Mouse (Mus musculus): Measurements from ENCODE around the gene Gm2056. TPM values are rescaled to one million over a fixed set of nuclear protein-coding genes. Genes with fewer than 3 reads are reported as not detected.

Gm2056 gene
- polyA plus RNA-seq (2021; fragmentation: Nextera tagmentation) = not detected in 2 replicates
- long read RNA-seq, experiment 1 = 0 reads
- long read RNA-seq, experiment 2 = 0 reads

DNA sequence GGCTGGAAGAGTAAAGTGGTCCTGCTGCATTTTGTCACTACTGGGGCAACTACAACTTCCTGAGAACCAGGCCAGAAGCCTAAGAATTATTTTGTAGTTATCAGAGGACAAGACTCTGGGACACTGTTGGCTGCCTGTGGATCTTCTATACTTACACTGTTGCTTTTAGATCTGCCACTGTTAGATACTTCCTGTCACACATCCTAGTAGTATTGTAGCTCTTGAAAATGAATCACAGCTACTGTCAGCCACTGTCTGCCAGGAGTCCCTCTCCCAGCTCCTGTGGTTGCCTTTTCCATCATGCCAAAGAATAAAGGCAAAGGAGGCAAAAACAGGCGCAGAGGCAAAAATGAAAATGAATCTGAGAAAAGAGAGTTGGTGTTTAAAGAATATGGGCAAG is at the start of gene Gm2056:
Gene Gm2056, plus strand, starts transcription at position 301 of the 400 bp plus-strand sequence.

DNA sequence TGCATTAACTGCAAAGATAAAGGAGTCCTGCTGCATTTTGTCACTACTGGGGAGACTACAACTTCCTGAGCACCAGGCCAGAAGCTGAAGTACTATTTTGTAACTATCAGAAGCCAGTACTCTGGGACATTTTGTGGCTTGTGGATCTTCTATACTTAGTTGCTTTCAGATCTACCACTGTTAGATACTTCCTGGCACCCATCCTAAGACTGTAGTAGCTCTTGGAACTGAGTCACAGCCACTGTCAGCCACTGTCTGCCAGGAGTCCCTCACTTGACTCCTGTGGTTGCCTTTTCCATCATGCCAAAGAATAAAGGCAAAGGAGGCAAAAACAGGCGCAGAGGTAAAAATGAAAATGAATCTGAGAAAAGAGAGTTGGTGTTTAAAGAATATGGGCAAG is 15.3 kb upstream of the Gm2056 start, which contains the start of gene Gm2075:
Gene Gm2075, plus strand, starts transcription at position 301 of the 400 bp plus-strand sequence.

DNA sequence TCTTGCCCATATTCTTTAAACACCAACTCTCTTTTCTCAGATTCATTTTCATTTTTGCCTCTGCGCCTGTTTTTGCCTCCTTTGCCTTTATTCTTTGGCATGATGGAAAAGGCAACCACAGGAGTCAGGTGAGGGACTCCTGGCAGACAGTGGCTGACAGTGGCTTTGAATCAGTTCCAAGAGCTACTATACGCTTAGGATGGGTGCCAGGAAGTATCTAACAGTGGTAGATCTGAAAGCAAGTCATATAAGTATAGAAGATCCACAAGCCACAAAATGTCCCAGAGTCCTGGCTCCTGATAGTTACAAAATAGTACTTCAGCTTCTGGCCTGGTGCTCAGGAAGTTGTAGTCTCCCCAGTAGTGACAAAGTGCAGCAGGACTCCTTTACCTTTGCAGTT is 8.1 kb upstream of the Gm2056 start, which contains the start of gene Gm6803:
Gene Gm6803, minus strand, starts transcription at position 101 of the 400 bp plus-strand sequence.

Other genes with a start within 250 kb of the Gm2056 start
- gene Gm21936, start 231.5 kb upstream of the Gm2056 start, polyA plus RNA-seq (2021; fragmentation: Nextera tagmentation) = not detected in 2 replicates
- gene BB287469, start 210.4 kb upstream of the Gm2056 start, polyA plus RNA-seq (2021; fragmentation: Nextera tagmentation) = not detected in 2 replicates
- not detected in 2 replicates for gene Gm2001, start 184.7 kb upstream of the Gm2056 start, polyA plus RNA-seq (2021; fragmentation: Nextera tagmentation)
- not detected in 2 replicates for gene Gm2016, start 152.9 kb upstream of the Gm2056 start, polyA plus RNA-seq (2021; fragmentation: Nextera tagmentation)
- gene Gm2022, start 131.6 kb upstream of the Gm2056 start, polyA plus RNA-seq (2021; fragmentation: Nextera tagmentation) = not detected in 2 replicates
- gene Gm2035, start 107.1 kb upstream of the Gm2056 start, polyA plus RNA-seq (2021; fragmentation: Nextera tagmentation) = not detected in 2 replicates
- gene Gm2042, start 72.9 kb upstream of the Gm2056 start, polyA plus RNA-seq (2021; fragmentation: Nextera tagmentation) = not detected in 2 replicates
- gene Gm2075, start 15.2 kb upstream of the Gm2056 start, polyA plus RNA-seq (2021; fragmentation: Nextera tagmentation) = not detected in 2 replicates
- not detected in 2 replicates for gene Gm6803, start 8.2 kb upstream of the Gm2056 start, polyA plus RNA-seq (2021; fragmentation: Nextera tagmentation)
- not detected in 2 replicates for gene Gm16368, start 56.7 kb downstream of the Gm2056 start, polyA plus RNA-seq (2021; fragmentation: Nextera tagmentation)
- not detected in 2 replicates for gene Gm10436, start 155.1 kb downstream of the Gm2056 start, polyA plus RNA-seq (2021; fragmentation: Nextera tagmentation)
- not detected in 2 replicates for gene Gm8332, start 223.1 kb downstream of the Gm2056 start, polyA plus RNA-seq (2021; fragmentation: Nextera tagmentation)
- gene Gm5662, start 247.5 kb downstream of the Gm2056 start, polyA plus RNA-seq (2021; fragmentation: Nextera tagmentation) = not detected in 2 replicates